Mouse (Mus musculus) limb, embryonic 14.5 days (tissue): ENCODE measurements around the gene Hist1h2bn. TPM values are rescaled to one million over a fixed set of nuclear protein-coding genes. Genes with fewer than 3 reads are reported as not detected.
"Not testable (repeated sequence)": the region's sequence is repeated elsewhere in the genome, so short reads cannot be mapped to it uniquely, and the experiment has no call there.

Source experiments
- ATAC-seq: fragments of 200-750 bp; cut with Nextera tagmentation; 2 replicates; pipeline ENCODE4 v1.8.0; 2017; ENCODE audit warnings: low read depth, moderate number of reproducible peaks, moderate TSS enrichment; ENCODE audit not compliant: low FRiP score
- DNase-seq: peaks from one replicate; pipeline ENCODE4 v3.0.0-alpha.2; 2015; ENCODE audit warnings: low spot score
- H3K27ac ChIP-seq: fragments of 300-500 bp; sonication (generic); replicated peaks from 2 replicates; pipeline ENCODE4 v1.5.1; 2014; ENCODE audit warnings: low read depth, mild to moderate bottlenecking, low read length, moderate library complexity, mixed read lengths
- H3K27me3 ChIP-seq: fragments of 300-500 bp; sonication (generic); 2 replicates; pipeline ENCODE4 v1.6.1; 2014; ENCODE audit warnings: low read length, mixed read lengths; ENCODE audit not compliant: control insufficient read depth, insufficient read depth
- H3K36me3 ChIP-seq: fragments of 300-500 bp; sonication (generic); 2 replicates; pipeline ENCODE4 v1.6.1; 2014; ENCODE audit warnings: mild to moderate bottlenecking, low read length, moderate library complexity, mixed read lengths; ENCODE audit not compliant: control insufficient read depth, insufficient read depth
- H3K4me1 ChIP-seq: fragments of 300-500 bp; sonication (generic); 2 replicates; pipeline ENCODE4 v1.6.1; 2014; ENCODE audit warnings: antibody characterized with exemption, low read length, mixed read lengths; ENCODE audit not compliant: control insufficient read depth, insufficient read depth
- H3K4me2 ChIP-seq: fragments of 300-500 bp; sonication (generic); replicated peaks from 2 replicates; pipeline ENCODE4 v1.6.1; 2014; ENCODE audit warnings: low read depth, mild to moderate bottlenecking, low read length, moderate library complexity; ENCODE audit not compliant: severe bottlenecking
- H3K4me3 ChIP-seq: fragments of 300-500 bp; sonication (generic); replicated peaks from 2 replicates; pipeline ENCODE4 v1.5.1; 2014; ENCODE audit warnings: low read length
- H3K9ac ChIP-seq: fragments of 300-500 bp; sonication (generic); 2 replicates; pipeline ENCODE4 v1.6.1; 2014; ENCODE audit warnings: mild to moderate bottlenecking, low read depth, low read length, moderate library complexity; ENCODE audit not compliant: severe bottlenecking
- H3K9me3 ChIP-seq: fragments of 300-500 bp; sonication (generic); 2 replicates; pipeline ENCODE4 v1.6.1; 2016; ENCODE audit warnings: low read length; ENCODE audit not compliant: control insufficient read depth
- POLR2A ChIP-seq: fragments of 200-500 bp; IDR thresholded peaks from 2 replicates; pipeline ENCODE4 v1.8.0; 2012; ENCODE audit warnings: inconsistent platforms, mild to moderate bottlenecking, moderate library complexity, borderline replicate concordance; ENCODE audit not compliant: insufficient read depth, insufficient read length; ENCODE audit errors: extremely low read depth
- WGBS: fragments of 180-500 bp; shearing (Covaris S2); extraction: QIAGEN DNeasy Blood & Tissue Kit; methylation state at CpG from one replicate; pipeline ENCODE4 v1.1.7; 2014; 5-methylcytosine and 5-hydroxymethylcytosine counted together
- polyA plus RNA-seq, 2 experiments: library from polyadenylated mRNA; depleted of rRNA in 1 of 2; stranded (reverse) in 1 of 2; unstranded in 1 of 2; fragments of >200 nt; fragmentation: Nextera tagmentation in 1 of 2; extraction: Ambion mirVana in 1 of 2; gene quantifications; 2 replicates each; pipeline versions ENCODE4 v1.2.1 to v1.2.3; 2012 to 2014

Gene Hist1h2bn
- 15.3 and 18.4 TPM in 2 replicates for polyA plus RNA-seq (2012; rRNA removed)
- 3.2 and 3.4 TPM in 2 replicates for polyA plus RNA-seq (2014; fragmentation: Nextera tagmentation; extraction: Ambion mirVana)

GRCm38 (mm10) chr13:21753524-21754285, at the start of gene Hist1h2bn, which contains the start of gene Hist1h2ak:
Gene Hist1h2bn (plus strand): TSS chr13:21754123.
Gene Hist1h2ak (minus strand): TSS chr13:21753827.
- not testable (repeated sequence) for H3K9me3 ChIP-seq, H3K36me3 ChIP-seq, H3K27me3 ChIP-seq
- Histone ChIP-seq H3K27ac (peak within 1 kb of the TSS; percentile 89), H3K4me2 (peak within 1 kb of the TSS; percentile 63), H3K4me3 (peak within 1 kb of the TSS; percentile 43), H3K4me1 (peaks cover 20% of the 10 kb centered on the region), H3K9ac (peak within 1 kb of the TSS; percentile 61)
- peak; percentile 91 for ATAC-seq
- TF ChIP-seq POLR2A, result peak; percentile 66; the same call in 1 of the 2 replicates
- DNase-seq, result peak; percentile 98
- WGBS, result 1% methylated on average over 19 of the region's 50 CpGs

DNA sequence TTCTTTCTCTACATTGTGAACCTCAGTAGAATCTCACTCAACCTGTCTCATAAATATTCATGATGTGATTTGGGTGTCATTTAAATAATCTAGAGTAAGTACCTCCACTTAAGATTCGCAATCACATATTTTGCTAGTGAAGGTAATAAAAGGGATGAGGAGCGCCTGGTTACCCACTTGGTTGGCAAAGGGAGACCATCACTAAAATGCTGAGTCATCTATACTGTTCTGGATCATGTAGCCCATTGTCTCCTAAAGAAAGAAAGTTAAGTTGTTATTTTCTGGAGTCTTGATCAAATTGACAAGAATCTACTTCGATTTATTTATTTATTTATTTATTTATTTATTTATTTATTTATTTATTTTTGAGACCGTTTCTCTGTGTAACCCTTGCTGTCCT, 47.3 kb upstream of the Hist1h2bn start:
- Histone ChIP-seq H3K27me3 (no peaks in the 10 kb centered on the region), H3K27ac (no peak overlapping the region), H3K4me3 (no peak overlapping the region), H3K9me3 (no peaks in the 10 kb centered on the region), H3K4me2 (no peak overlapping the region), H3K4me1 (no peaks in the 10 kb centered on the region), H3K36me3 (no peaks in the 10 kb centered on the region), H3K9ac (no peak overlapping the region)
- 69% methylated on average over 4 of the region's 4 CpGs for WGBS
- no peak for TF ChIP-seq POLR2A
- DNase-seq (no peak), ATAC-seq (no peak)

DNA sequence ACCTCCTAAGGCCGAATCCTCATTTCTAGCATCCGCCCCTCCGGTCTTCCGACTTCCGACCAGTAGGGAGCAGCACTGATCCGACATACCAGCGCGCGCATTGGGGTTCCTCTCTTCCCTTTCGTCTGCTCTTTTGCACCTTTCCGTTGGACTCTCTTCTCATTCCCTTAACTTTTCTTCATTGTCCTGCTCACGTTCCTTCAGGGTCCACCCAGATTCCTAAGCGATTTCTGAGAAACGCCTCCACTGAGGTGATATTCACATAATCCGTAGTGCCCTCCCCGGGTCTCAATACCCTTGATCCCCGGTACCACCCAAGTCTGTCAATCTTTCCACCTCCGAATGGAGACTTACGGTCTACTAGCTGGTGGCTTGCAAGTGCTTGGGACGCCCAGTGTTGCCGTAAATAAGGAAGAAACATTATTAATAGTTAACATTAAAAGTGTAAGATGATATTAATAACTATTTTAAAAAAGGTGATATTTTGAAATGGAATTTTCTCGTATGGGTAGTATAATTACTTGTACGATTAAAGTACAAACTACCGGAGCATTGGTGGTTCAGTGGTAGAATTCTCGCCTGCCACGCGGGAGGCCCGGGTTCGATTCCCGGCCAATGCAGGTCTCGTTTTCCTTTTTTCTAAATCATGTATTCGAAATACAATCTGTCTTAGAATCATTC, 43.8 kb upstream of the Hist1h2bn start:
- peak overlapping the region; percentile 90 for H3K27ac ChIP-seq

GRCm38 (mm10) chr13:21710821-21711525, 43.0 kb upstream of the Hist1h2bn start:
- DNase-seq (peak; percentile 77), ATAC-seq (peak; percentile 87)
- H3K27me3 ChIP-seq, result no peaks in the 10 kb centered on the region
- peaks cover 6% of the 10 kb centered on the region for H3K4me1 ChIP-seq
- under 1% methylated on average over 22 of the region's 22 CpGs for WGBS
- peak overlapping the region; percentile 48 for H3K4me2 ChIP-seq
- H3K4me3 ChIP-seq, result peak overlapping the region; percentile 68
- no peaks in the 10 kb centered on the region for H3K36me3 ChIP-seq
- TF ChIP-seq POLR2A, result no peak
- no peak overlapping the region for H3K27ac ChIP-seq
- H3K9me3 ChIP-seq, result no peaks in the 10 kb centered on the region
- H3K9ac ChIP-seq, result peak overlapping the region; percentile 40

More for the DNA sequence above, 43.8 kb upstream of the Hist1h2bn start:
- Histone ChIP-seq H3K9me3 (no peaks in the 10 kb centered on the region), H3K4me3 (peak overlapping the region; percentile 68), H3K27me3 (no peaks in the 10 kb centered on the region), H3K4me1 (peaks cover 3% of the 10 kb centered on the region), H3K36me3 (no peaks in the 10 kb centered on the region), H3K4me2 (peak overlapping the region; percentile 48), H3K9ac (peak overlapping the region; percentile 66)
- TF ChIP-seq POLR2A, result no peak
- peak; percentile 83 for ATAC-seq
- peak; percentile 93 for DNase-seq
- under 1% methylated on average over 32 of the region's 32 CpGs for WGBS

DNA sequence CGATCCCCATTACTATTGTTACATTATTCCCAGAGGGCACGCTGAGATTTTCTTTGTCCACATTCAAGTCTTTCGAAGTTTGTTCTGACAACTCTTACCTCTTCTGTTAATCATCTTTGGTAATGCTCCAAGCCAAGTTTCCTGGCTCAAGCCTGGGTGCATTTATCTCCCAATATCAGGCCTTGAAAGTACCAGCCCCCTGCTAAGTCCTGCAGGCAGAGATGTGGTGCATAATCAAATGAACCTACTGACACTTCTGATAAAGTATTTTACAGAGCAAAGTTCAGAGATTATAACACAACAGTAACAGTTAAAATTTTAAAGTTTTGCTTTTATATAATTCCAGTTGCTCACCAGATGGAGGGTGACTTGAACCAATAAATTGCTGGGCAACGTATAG, 42.2 kb upstream of the Hist1h2bn start:
- peak overlapping the region; percentile 48 for H3K4me2 ChIP-seq
- WGBS, result 30% methylated on average over 4 of the region's 4 CpGs
- H3K9ac ChIP-seq, result no peak overlapping the region
- no peaks in the 10 kb centered on the region for H3K27me3 ChIP-seq
- ATAC-seq (no peak), DNase-seq (no peak)
- no peak for TF ChIP-seq POLR2A
- H3K4me1 ChIP-seq, result peaks cover 6% of the 10 kb centered on the region
- H3K4me3 ChIP-seq, result peak overlapping the region; percentile 68
- no peak overlapping the region for H3K27ac ChIP-seq
- H3K9me3 ChIP-seq, result no peaks in the 10 kb centered on the region
- H3K36me3 ChIP-seq, result no peaks in the 10 kb centered on the region
